Mouse (Mus musculus): ENCODE measurements around the gene Mcm5. TPM values are rescaled to one million over a fixed set of nuclear protein-coding genes. Genes with fewer than 3 reads are reported as not detected.

The Mcm5 gene
- polyA plus RNA-seq, 1 experiment, result 22.0 TPM

DNA sequence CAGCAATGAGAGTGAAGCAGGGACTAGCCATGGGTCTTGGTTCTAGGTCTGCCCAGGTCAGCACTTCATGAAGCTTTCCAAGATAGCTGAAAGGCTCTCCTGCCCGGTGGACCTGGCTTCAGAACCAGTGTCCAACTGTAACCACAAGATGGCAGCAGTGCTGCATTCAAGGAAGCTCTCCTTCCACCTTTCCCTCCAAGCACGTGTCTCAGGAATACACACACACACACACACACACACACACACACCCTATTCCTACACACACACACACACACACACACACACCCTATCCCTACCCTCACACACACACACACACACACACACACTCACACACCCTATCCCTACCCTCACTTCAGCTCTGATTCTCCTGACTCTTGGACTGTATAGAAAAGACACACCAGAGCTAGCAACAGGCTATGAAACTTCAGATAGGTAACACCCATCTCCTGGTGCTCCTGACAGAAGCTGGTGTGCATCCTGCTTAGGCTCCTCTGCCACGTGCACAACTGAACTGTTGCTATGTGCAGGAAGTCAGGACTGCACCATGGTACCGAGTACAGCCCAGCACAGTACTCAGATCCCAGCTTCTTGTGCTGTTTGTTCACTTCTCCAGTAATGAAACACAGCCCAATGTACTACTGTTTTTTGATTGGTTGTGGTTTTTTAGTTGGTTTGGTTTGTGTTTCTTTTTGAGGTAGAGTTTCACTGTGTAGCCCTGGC, 37.6 kb upstream of the Mcm5 start:
- TF ChIP-seq CTCF (IDR thresholded peaks at IDR 0.05; ENCODE audit: extremely low read depth, insufficient read length, insufficient replicate concordance, low read depth, low read length) (peak; percentile 83; the same call in 1 of the 2 replicates), POLR2A (IDR thresholded peaks at IDR 0.05; ENCODE audit: low read depth, low read length) (no peak)
- Histone ChIP-seq H3K27me3 (ENCODE audit: control insufficient read depth, insufficient read depth, low read length) (no peaks in the 10 kb centered on the region), H3K4me1 (ENCODE audit: control insufficient read depth, insufficient read depth, insufficient read length, low read length) (no peaks in the 10 kb centered on the region; the same call in 1 of the 2 replicates), H3K36me3 (ENCODE audit: control insufficient read depth, insufficient read depth, low read length) (0 out of 2 replicates have a peak, but pooled peaks cover 1% of the 10 kb centered on the region), H3K4me3 (ENCODE audit: low read depth, low read length) (no peak overlapping the region), H3K27ac (ENCODE audit: insufficient read depth, low read depth, low read length) (no peak overlapping the region)
- WGBS, result 24% methylated on average over 4 of the region's 4 CpGs

DNA sequence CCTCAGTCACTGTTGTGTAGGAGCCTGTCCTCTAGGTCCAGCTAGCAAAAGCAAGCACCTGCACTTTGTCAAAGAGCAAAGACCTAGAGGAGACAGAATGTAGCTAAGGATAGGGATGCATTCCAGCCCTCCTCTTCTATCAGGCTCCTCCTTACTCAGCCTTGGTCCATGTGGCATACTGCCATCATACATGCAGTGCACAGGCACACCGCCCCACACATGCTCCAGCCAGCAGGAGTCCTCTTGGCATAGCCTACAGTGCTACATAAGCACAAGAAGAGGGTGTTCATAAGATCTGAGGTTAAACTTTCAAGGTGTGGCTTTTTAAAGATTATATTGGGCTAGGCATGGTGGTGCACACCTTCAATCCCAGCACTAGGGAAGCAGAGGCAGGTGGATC, 34.5 kb upstream of the Mcm5 start:
- Histone ChIP-seq H3K36me3 (ENCODE audit: control insufficient read depth, insufficient read depth, low read length) (no peaks in the 10 kb centered on the region), H3K4me3 (ENCODE audit: low read depth, low read length) (no peak overlapping the region), H3K27me3 (ENCODE audit: control insufficient read depth, insufficient read depth, low read length) (no peaks in the 10 kb centered on the region), H3K4me1 (ENCODE audit: control insufficient read depth, insufficient read depth, insufficient read length, low read length) (no peaks in the 10 kb centered on the region; the same call in 1 of the 2 replicates), H3K27ac (ENCODE audit: insufficient read depth, low read depth, low read length) (no peak overlapping the region)
- TF ChIP-seq CTCF (IDR thresholded peaks at IDR 0.05; ENCODE audit: extremely low read depth, insufficient read length, insufficient replicate concordance, low read depth, low read length) (no peak), POLR2A (IDR thresholded peaks at IDR 0.05; ENCODE audit: low read depth, low read length) (no peak)
- WGBS, result 78% methylated on average over 1 of the region's 1 CpGs

DNA sequence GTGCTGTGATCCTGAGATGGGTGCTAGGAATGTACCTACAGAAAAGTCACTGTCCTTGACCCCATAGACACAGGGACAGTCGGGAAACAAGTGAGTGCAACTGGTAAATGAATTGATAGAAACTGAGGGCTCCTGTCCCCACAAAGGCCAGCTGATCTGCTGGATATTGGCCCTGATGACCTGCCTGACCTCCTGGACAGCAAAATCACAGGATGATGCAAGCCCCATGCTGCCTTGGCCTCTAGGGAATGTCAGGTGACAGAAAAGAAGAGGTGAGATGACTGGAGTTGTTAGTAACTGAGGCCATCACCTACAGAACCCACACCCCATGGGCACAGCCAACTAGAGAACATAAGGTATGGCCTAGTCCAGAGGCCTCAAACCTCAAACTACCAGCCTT, 31.2 kb upstream of the Mcm5 start:
- H3K27me3 ChIP-seq (ENCODE audit: control insufficient read depth, insufficient read depth, low read length), result no peaks in the 10 kb centered on the region
- H3K27ac ChIP-seq (ENCODE audit: insufficient read depth, low read depth, low read length), result no peak overlapping the region
- no peaks in the 10 kb centered on the region for H3K36me3 ChIP-seq (ENCODE audit: control insufficient read depth, insufficient read depth, low read length)
- H3K4me3 ChIP-seq (ENCODE audit: low read depth, low read length), result no peak overlapping the region
- H3K4me1 ChIP-seq (ENCODE audit: control insufficient read depth, insufficient read depth, insufficient read length, low read length), result no peaks in the 10 kb centered on the region
- TF ChIP-seq POLR2A (IDR thresholded peaks at IDR 0.05; ENCODE audit: low read depth, low read length) (no peak), CTCF (IDR thresholded peaks at IDR 0.05; ENCODE audit: extremely low read depth, insufficient read length, insufficient replicate concordance, low read depth, low read length) (no peak)
- 65% methylated on average over 1 of the region's 1 CpGs for WGBS

DNA sequence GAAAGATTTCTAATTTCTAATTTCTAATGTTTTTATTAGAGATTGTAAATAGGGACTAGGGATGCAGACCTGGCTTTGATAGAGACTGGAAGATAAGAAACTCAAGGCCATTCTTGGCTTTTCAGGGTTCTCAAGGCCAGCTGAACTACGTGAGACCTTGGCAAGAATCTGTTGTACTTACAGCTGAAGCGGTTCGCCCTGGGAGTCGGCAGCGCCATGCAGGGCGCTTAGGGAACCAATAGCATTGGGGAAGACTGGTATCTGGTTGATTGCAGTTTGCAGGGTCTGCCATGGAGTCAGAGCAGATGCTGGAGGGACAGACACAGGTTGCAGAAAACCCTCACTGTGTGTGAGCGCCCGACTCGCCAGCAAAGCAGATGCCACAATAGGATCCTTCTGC, 30.5 kb upstream of the Mcm5 start:
- TF ChIP-seq POLR2A (IDR thresholded peaks at IDR 0.05; ENCODE audit: low read depth, low read length) (no peak), CTCF (IDR thresholded peaks at IDR 0.05; ENCODE audit: extremely low read depth, insufficient read length, insufficient replicate concordance, low read depth, low read length) (no peak)
- no peak overlapping the region for H3K4me3 ChIP-seq (ENCODE audit: low read depth, low read length)
- 86% methylated on average over 9 of the region's 9 CpGs for WGBS

DNA sequence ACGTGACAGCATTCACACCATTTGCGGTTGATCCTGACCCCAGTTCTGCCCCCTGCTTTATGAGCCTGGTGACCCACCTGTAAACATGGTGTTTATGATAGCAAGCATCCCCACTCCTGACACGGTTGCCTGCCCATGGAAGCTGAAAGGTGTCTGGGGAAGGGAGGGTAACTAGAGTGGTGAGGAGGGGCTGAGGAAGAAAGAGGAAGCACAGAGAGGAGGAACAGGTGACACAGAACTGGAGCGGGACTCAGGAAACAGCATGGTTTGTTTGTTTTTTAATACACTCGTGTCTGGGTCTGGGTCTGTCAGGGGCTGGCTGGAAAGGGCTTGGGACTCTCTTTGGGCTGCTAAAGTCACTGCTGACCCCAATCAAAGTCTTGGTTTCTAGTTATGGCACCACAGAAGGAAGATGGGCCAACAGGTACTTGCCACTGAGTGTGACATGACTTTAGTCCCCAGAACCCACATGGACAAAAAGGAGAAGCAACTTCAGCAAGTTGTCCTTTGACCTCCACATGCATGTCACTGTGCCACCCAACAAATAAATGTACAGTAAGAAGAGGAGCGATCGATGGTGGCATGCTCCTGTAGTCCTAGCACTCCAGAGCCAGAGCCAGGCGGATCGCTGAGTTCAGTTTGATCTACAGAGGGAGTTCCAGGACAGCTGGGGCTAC, 27.9 kb upstream of the Mcm5 start:
- Histone ChIP-seq H3K4me1 (ENCODE audit: control insufficient read depth, insufficient read depth, insufficient read length, low read length) (peaks cover 3% of the 10 kb centered on the region; the same call in 1 of the 2 replicates), H3K27ac (ENCODE audit: insufficient read depth, low read depth, low read length) (no peak overlapping the region), H3K36me3 (ENCODE audit: control insufficient read depth, insufficient read depth, low read length) (no peaks in the 10 kb centered on the region), H3K4me3 (ENCODE audit: low read depth, low read length) (no peak overlapping the region), H3K27me3 (ENCODE audit: control insufficient read depth, insufficient read depth, low read length) (no peaks in the 10 kb centered on the region)
- TF ChIP-seq CTCF (IDR thresholded peaks at IDR 0.05; ENCODE audit: extremely low read depth, insufficient read length, insufficient replicate concordance, low read depth, low read length), result no peak
- TF ChIP-seq POLR2A (IDR thresholded peaks at IDR 0.05; ENCODE audit: low read depth, low read length), result no peak
- 61% methylated on average over 9 of the region's 9 CpGs for WGBS

More for the DNA sequence above, 30.5 kb upstream of the Mcm5 start:
- H3K27ac ChIP-seq (ENCODE audit: insufficient read depth, low read depth, low read length), result no peak overlapping the region
- H3K36me3 ChIP-seq (ENCODE audit: control insufficient read depth, insufficient read depth, low read length), result no peaks in the 10 kb centered on the region
- H3K4me1 ChIP-seq (ENCODE audit: control insufficient read depth, insufficient read depth, insufficient read length, low read length), result peaks cover 3% of the 10 kb centered on the region; the same call in 1 of the 2 replicates
- H3K27me3 ChIP-seq (ENCODE audit: control insufficient read depth, insufficient read depth, low read length), result no peaks in the 10 kb centered on the region

DNA sequence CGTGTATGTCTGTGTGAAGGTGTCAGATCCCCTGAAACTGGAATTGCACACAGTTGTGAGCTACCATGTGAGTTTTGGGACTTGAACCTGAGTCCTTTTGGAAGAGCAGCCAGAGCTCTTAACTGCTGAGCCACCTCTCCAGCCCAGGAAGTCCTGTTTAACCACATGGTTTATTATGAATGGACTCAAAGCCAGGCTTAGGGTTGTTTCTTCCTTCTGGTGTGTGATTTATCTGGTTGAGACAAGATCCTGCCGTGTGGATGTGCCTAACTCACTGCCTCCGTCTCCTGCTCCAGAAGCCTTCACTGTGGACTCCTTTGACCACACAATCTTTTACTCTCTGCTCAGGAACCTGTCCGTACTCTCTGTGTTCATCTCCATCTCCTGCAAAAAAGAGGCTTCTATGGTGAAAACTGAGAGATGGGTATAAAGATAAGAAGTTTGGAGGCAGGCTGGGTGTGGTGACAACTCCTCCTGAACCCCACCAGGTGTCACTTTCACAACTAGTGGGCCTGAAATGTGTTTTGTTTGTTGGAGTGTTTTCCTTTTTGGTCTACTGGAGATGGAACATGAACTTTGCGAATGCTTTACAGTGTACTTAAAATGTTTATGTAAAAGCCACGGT, 27.1 kb upstream of the Mcm5 start:
- TF ChIP-seq POLR2A (IDR thresholded peaks at IDR 0.05; ENCODE audit: low read depth, low read length), result no peak
- no peak for TF ChIP-seq CTCF (IDR thresholded peaks at IDR 0.05; ENCODE audit: extremely low read depth, insufficient read length, insufficient replicate concordance, low read depth, low read length)
- Histone ChIP-seq H3K27ac (ENCODE audit: insufficient read depth, low read depth, low read length) (no peak overlapping the region), H3K27me3 (ENCODE audit: control insufficient read depth, insufficient read depth, low read length) (no peaks in the 10 kb centered on the region), H3K36me3 (ENCODE audit: control insufficient read depth, insufficient read depth, low read length) (no peaks in the 10 kb centered on the region), H3K4me1 (ENCODE audit: control insufficient read depth, insufficient read depth, insufficient read length, low read length) (peaks cover 3% of the 10 kb centered on the region; the same call in 1 of the 2 replicates), H3K4me3 (ENCODE audit: low read depth, low read length) (no peak overlapping the region)
- 70% methylated on average over 6 of the region's 6 CpGs for WGBS

DNA sequence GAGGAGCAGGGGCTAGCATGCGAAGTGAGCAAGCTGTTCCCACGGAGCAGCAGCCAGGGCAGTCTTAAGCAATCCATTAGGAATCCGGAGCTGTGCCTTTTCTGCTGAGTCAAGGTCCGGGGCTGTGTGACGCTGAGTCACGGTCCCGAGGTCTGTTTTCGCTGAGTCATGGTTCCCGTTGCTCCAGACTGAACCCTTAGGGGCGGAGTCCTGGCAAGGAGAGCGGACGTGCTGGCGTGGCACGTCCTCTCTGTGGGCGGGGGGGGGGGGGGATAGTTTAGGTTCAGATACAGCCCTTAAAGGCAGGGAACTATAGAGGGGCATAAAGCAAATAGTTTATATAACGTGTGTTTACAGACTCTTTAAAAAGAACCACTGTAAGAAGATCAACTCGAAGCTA, 25.5 kb upstream of the Mcm5 start:
- H3K27ac ChIP-seq (ENCODE audit: insufficient read depth, low read depth, low read length), result no peak overlapping the region; the same call in 1 of the 2 replicates
- TF ChIP-seq CTCF (IDR thresholded peaks at IDR 0.05; ENCODE audit: extremely low read depth, insufficient read length, insufficient replicate concordance, low read depth, low read length) (no peak), POLR2A (IDR thresholded peaks at IDR 0.05; ENCODE audit: low read depth, low read length) (no peak)
- H3K36me3 ChIP-seq (ENCODE audit: control insufficient read depth, insufficient read depth, low read length), result no peaks in the 10 kb centered on the region
- 2% methylated on average over 17 of the region's 17 CpGs for WGBS
- peak overlapping the region; percentile 55 for H3K4me3 ChIP-seq (ENCODE audit: low read depth, low read length)
- peaks cover 4% of the 10 kb centered on the region; the same call in 1 of the 2 replicates for H3K4me1 ChIP-seq (ENCODE audit: control insufficient read depth, insufficient read depth, insufficient read length, low read length)
- H3K27me3 ChIP-seq (ENCODE audit: control insufficient read depth, insufficient read depth, low read length), result no peaks in the 10 kb centered on the region
